Mouse (Mus musculus): ENCODE results near the gene Asb15. TPM values are rescaled to one million over a fixed set of nuclear protein-coding genes. Genes with fewer than 3 reads are reported as not detected.

Gene Asb15
- polyA plus RNA-seq, 1 experiment from 2014 or later: 0.02 TPM

DNA sequence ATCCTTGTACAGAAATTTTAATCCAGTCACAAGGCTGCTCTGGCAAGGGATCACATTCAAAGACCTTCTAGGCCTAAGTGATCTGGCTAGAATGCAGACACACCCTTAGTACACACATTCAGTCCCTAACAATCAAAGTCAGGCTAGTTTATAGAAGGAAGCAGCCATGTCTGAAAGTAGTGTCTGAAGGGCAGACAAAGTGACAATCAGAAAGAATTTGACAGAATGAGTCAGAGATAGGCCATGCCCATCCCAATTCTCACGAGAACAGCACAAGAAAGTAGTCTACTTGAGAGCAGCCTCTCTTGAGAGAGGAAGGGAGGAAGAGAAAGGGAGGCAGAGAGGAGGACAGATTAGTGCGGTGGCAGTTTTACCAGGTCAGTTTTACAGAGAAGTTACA, 94.2 kb downstream of the Asb15 start:
- H3K4me3 ChIP-seq (ENCODE audit: low read depth, low read length): no peak overlapping the region
- no peaks in the 10 kb centered on the region for H3K9me3 ChIP-seq (ENCODE audit: low read length)
- H3K27ac ChIP-seq (ENCODE audit: low read length): no peak overlapping the region
- no peaks in the 10 kb centered on the region for H3K27me3 ChIP-seq (replicated peaks; ENCODE audit: insufficient read depth, low read length)
- no peak overlapping the region for H3K9ac ChIP-seq (replicated peaks; ENCODE audit: low read depth)
- 0 out of 2 replicates have a peak, but pooled peaks cover 16% of the 10 kb centered on the region for H3K36me3 ChIP-seq (ENCODE audit: insufficient read depth, low read length)
- H3K4me2 ChIP-seq (replicated peaks; ENCODE audit: low read depth, low read length): no peak overlapping the region
- DNase-seq (ENCODE audit: low spot score) (no peak), ATAC-seq (no peak)
- TF ChIP-seq CTCF (IDR thresholded peaks at IDR 0.05): no peak
- no peak for TF ChIP-seq EP300 (IDR thresholded peaks at IDR 0.05)
- 63% methylated on average over 2 of the region's 2 CpGs for WGBS
- H3K4me1 ChIP-seq (ENCODE audit: insufficient read depth, low read depth, low read length): no peaks in the 10 kb centered on the region

Other genes starting within 250 kb of the Asb15 start
- 1.9 and 2.6 TPM in 2 replicates for gene Iqub, start 13.1 kb upstream of the Asb15 start, polyA plus RNA-seq (2015; fragmentation: Nextera tagmentation; extraction: Ambion mirVana)
- 227 and 244 TPM in 2 replicates for gene Ndufa5, start 131 bp upstream of the Asb15 start, polyA plus RNA-seq (2015; fragmentation: Nextera tagmentation; extraction: Ambion mirVana)
- 0.47 and 0.83 TPM in 2 replicates for gene Lmod2, start 69.6 kb downstream of the Asb15 start, polyA plus RNA-seq (2015; fragmentation: Nextera tagmentation; extraction: Ambion mirVana)
- gene Wasl, start 136.9 kb downstream of the Asb15 start, polyA plus RNA-seq (2015; fragmentation: Nextera tagmentation; extraction: Ambion mirVana): 88.3 and 93.5 TPM in 2 replicates
- gene Hyal6, start 205.1 kb downstream of the Asb15 start, polyA plus RNA-seq (2015; fragmentation: Nextera tagmentation; extraction: Ambion mirVana): not detected in 2 replicates
- gene Hyal4, start 220.2 kb downstream of the Asb15 start, polyA plus RNA-seq (2015; fragmentation: Nextera tagmentation; extraction: Ambion mirVana): not detected in 2 replicates